Mouse (Mus musculus) embryonic facial prominence, embryonic 15.5 days (tissue): ENCODE results near the gene Dse. TPM values are rescaled to one million over a fixed set of nuclear protein-coding genes. Genes with fewer than 3 reads are reported as not detected.
A peak's percentile ranks its signal among the peaks of the same experiment; 100 is the strongest.

Experiments used
- ATAC-seq: fragments of 200-750 bp; cut with Nextera tagmentation; 2 replicates; pipeline ENCODE4 v1.8.0; 2017; ENCODE audit warnings: low read depth, moderate TSS enrichment; ENCODE audit not compliant: insufficient number of reproducible peaks, low FRiP score, low TSS enrichment
- H3K27ac ChIP-seq: fragments of 300-500 bp; sonication (generic); replicated peaks from 2 replicates; pipeline ENCODE4 v1.5.1; 2015; ENCODE audit warnings: mild to moderate bottlenecking, inconsistent platforms
- H3K27me3 ChIP-seq: fragments of 300-500 bp; sonication (generic); 2 replicates; pipeline ENCODE4 v1.6.1; 2015; ENCODE audit warnings: inconsistent platforms
- H3K36me3 ChIP-seq: fragments of 300-500 bp; sonication (generic); 2 replicates; pipeline ENCODE4 v1.6.1; 2015; ENCODE audit warnings: mild to moderate bottlenecking, inconsistent platforms
- H3K4me1 ChIP-seq: fragments of 300-500 bp; sonication (generic); 2 replicates; pipeline ENCODE4 v1.6.1; 2015; ENCODE audit warnings: inconsistent platforms
- H3K4me2 ChIP-seq: fragments of 300-500 bp; sonication (generic); replicated peaks from 2 replicates; pipeline ENCODE4 v1.6.1; 2015; ENCODE audit warnings: mild to moderate bottlenecking, inconsistent platforms
- H3K4me3 ChIP-seq: fragments of 300-500 bp; sonication (generic); replicated peaks from 2 replicates; pipeline ENCODE4 v1.5.1; 2015; ENCODE audit warnings: mild to moderate bottlenecking, inconsistent platforms
- H3K9ac ChIP-seq: fragments of 300-500 bp; sonication (generic); 2 replicates; pipeline ENCODE4 v1.6.1; 2015; ENCODE audit warnings: inconsistent platforms
- H3K9me3 ChIP-seq: fragments of 300-500 bp; sonication (generic); replicated peaks from 2 replicates; pipeline ENCODE4 v1.6.1; 2016; ENCODE audit warnings: inconsistent platforms
- WGBS: fragments of 180-500 bp; shearing (Covaris S2); methylation state at CpG from one replicate; pipeline ENCODE4 v1.1.7; 2015; 5-methylcytosine and 5-hydroxymethylcytosine counted together
- polyA plus RNA-seq: library from polyadenylated mRNA; unstranded; fragments of >200 nt; fragmentation: Nextera tagmentation; extraction: Ambion mirVana; gene quantifications from 2 replicates; pipeline ENCODE4 v1.2.1, GENCODE M21; 2015

The Dse gene
- polyA plus RNA-seq, 1 experiment from 2014 or later: 35.0 TPM

- H3K36me3 ChIP-seq: no peaks in the 10 kb centered on the region
- H3K4me3 ChIP-seq: no peak overlapping the region
- no peaks in the 10 kb centered on the region for H3K27me3 ChIP-seq
- H3K27ac ChIP-seq: no peak overlapping the region
- H3K4me2 ChIP-seq: no peak overlapping the region
- ATAC-seq: no peak
- H3K4me1 ChIP-seq: 0 out of 2 replicates have a peak, but pooled peaks cover under 1% of the 10 kb centered on the region
- no peak overlapping the region for H3K9ac ChIP-seq
- no peaks in the 10 kb centered on the region for H3K9me3 ChIP-seq
- WGBS: 37% methylated on average over 5 of the region's 5 CpGs
Observed at GRCm38 (mm10) chr10:34230121-34230675, 22.7 kb upstream of the Dse start.

GRCm38 (mm10) chr10:34229491-34229890 is 22.0 kb upstream of the Dse start:
- no peak overlapping the region for H3K27ac ChIP-seq
- no peaks in the 10 kb centered on the region for H3K27me3 ChIP-seq
- no peak overlapping the region for H3K9ac ChIP-seq
- no peaks in the 10 kb centered on the region for H3K4me1 ChIP-seq
- no peaks in the 10 kb centered on the region for H3K36me3 ChIP-seq
- H3K4me2 ChIP-seq: no peak overlapping the region
- no peaks in the 10 kb centered on the region for H3K9me3 ChIP-seq
- WGBS: 63% methylated on average over 4 of the region's 4 CpGs
- ATAC-seq: no peak
- no peak overlapping the region for H3K4me3 ChIP-seq

- ATAC-seq: no peak
- H3K27ac ChIP-seq: no peak overlapping the region
- no peak overlapping the region for H3K4me3 ChIP-seq
- no peaks in the 10 kb centered on the region for H3K4me1 ChIP-seq
- H3K27me3 ChIP-seq: no peaks in the 10 kb centered on the region
- H3K9ac ChIP-seq: no peak overlapping the region
- WGBS: 66% methylated on average over 3 of the region's 3 CpGs
- no peaks in the 10 kb centered on the region for H3K36me3 ChIP-seq
- no peak overlapping the region for H3K4me2 ChIP-seq
- H3K9me3 ChIP-seq: no peaks in the 10 kb centered on the region
Observed at GRCm38 (mm10) chr10:34223660-34224059, 16.1 kb upstream of the Dse start.

GRCm38 (mm10) chr10:34221909-34222620 is 14.6 kb upstream of the Dse start:
- no peaks in the 10 kb centered on the region for H3K9me3 ChIP-seq
- no peak overlapping the region for H3K4me2 ChIP-seq
- no peak overlapping the region for H3K27ac ChIP-seq
- no peaks in the 10 kb centered on the region for H3K36me3 ChIP-seq
- 62% methylated on average over 3 of the region's 3 CpGs for WGBS
- H3K4me3 ChIP-seq: no peak overlapping the region
- no peaks in the 10 kb centered on the region for H3K27me3 ChIP-seq
- no peak for ATAC-seq
- H3K4me1 ChIP-seq: no peaks in the 10 kb centered on the region
- H3K9ac ChIP-seq: no peak overlapping the region

- no peak overlapping the region for H3K4me2 ChIP-seq
- no peak for ATAC-seq
- H3K9ac ChIP-seq: no peak overlapping the region
- H3K36me3 ChIP-seq: no peaks in the 10 kb centered on the region
- no peaks in the 10 kb centered on the region for H3K27me3 ChIP-seq
- no peak overlapping the region for H3K4me3 ChIP-seq
- H3K9me3 ChIP-seq: no peaks in the 10 kb centered on the region
- H3K4me1 ChIP-seq: no peaks in the 10 kb centered on the region
- WGBS: 81% methylated on average over 3 of the region's 3 CpGs
- no peak overlapping the region for H3K27ac ChIP-seq
Observed at GRCm38 (mm10) chr10:34218191-34218590, 10.7 kb upstream of the Dse start.

GRCm38 (mm10) chr10:34215667-34216066 is 8.2 kb upstream of the Dse start:
- ATAC-seq: no peak
- Histone ChIP-seq H3K27me3 (no peaks in the 10 kb centered on the region), H3K9me3 (no peaks in the 10 kb centered on the region), H3K4me1 (no peaks in the 10 kb centered on the region), H3K4me2 (no peak overlapping the region), H3K36me3 (no peaks in the 10 kb centered on the region), H3K4me3 (no peak overlapping the region), H3K27ac (no peak overlapping the region), H3K9ac (no peak overlapping the region)
- 74% methylated on average over 1 of the region's 1 CpGs for WGBS

- no peak overlapping the region for H3K27ac ChIP-seq
- no peaks in the 10 kb centered on the region for H3K4me1 ChIP-seq
- no peaks in the 10 kb centered on the region for H3K36me3 ChIP-seq
- no peaks in the 10 kb centered on the region for H3K9me3 ChIP-seq
- ATAC-seq: no peak
- H3K4me3 ChIP-seq: no peak overlapping the region
- no peak overlapping the region for H3K4me2 ChIP-seq
- no peaks in the 10 kb centered on the region for H3K27me3 ChIP-seq
- no peak overlapping the region for H3K9ac ChIP-seq
Observed at GRCm38 (mm10) chr10:34209951-34210350, 2.4 kb upstream of the Dse start.

GRCm38 (mm10) chr10:34208031-34208430 is 516 bp upstream of the Dse start:
- Histone ChIP-seq H3K4me3 (peak overlapping the region; percentile 85), H3K4me2 (peak overlapping the region; percentile 63), H3K4me1 (no peaks in the 10 kb centered on the region), H3K36me3 (no peaks in the 10 kb centered on the region), H3K9ac (no peak overlapping the region), H3K27ac (peak overlapping the region; percentile 98), H3K27me3 (no peaks in the 10 kb centered on the region), H3K9me3 (no peaks in the 10 kb centered on the region)
- ATAC-seq: no peak
- WGBS: 5% methylated on average over 13 of the region's 13 CpGs

GRCm38 (mm10) chr10:34206783-34207502 is 572 bp downstream of the Dse start:
- Histone ChIP-seq H3K4me1 (no peaks in the 10 kb centered on the region), H3K9ac (peak overlapping the region; percentile 80)
- under 1% methylated on average over 62 of the region's 65 CpGs for WGBS

GRCm38 (mm10) chr10:34206436-34206782 is 1.1 kb downstream of the Dse start:
- no peaks in the 10 kb centered on the region for H3K36me3 ChIP-seq
- peak overlapping the region; percentile 80 for H3K9ac ChIP-seq
- no peaks in the 10 kb centered on the region for H3K27me3 ChIP-seq
- peak overlapping the region; percentile 85 for H3K4me3 ChIP-seq
- peak; percentile 52 for ATAC-seq
- WGBS: under 1% methylated on average over 15 of the region's 15 CpGs
- peak overlapping the region; percentile 63 for H3K4me2 ChIP-seq
- no peaks in the 10 kb centered on the region for H3K4me1 ChIP-seq
- H3K27ac ChIP-seq: peak overlapping the region; percentile 98
- H3K9me3 ChIP-seq: no peaks in the 10 kb centered on the region

More at GRCm38 (mm10) chr10:34206783-34207502, 572 bp downstream of the Dse start:
- Histone ChIP-seq H3K9me3 (no peaks in the 10 kb centered on the region), H3K4me3 (peak overlapping the region; percentile 85), H3K4me2 (peak overlapping the region; percentile 63), H3K27me3 (no peaks in the 10 kb centered on the region), H3K36me3 (no peaks in the 10 kb centered on the region), H3K27ac (peak overlapping the region; percentile 98)
- peak; percentile 95 for ATAC-seq

- Histone ChIP-seq H3K9me3 (no peaks in the 10 kb centered on the region), H3K27me3 (no peaks in the 10 kb centered on the region), H3K4me3 (peak overlapping the region; percentile 3; the same call in 1 of the 2 replicates), H3K27ac (no peak overlapping the region), H3K4me2 (peak overlapping the region; percentile 63), H3K4me1 (no peaks in the 10 kb centered on the region), H3K36me3 (no peaks in the 10 kb centered on the region), H3K9ac (no peak overlapping the region)
- 76% methylated on average over 1 of the region's 1 CpGs for WGBS
- no peak for ATAC-seq
Observed at GRCm38 (mm10) chr10:34205825-34206224, 1.7 kb downstream of the Dse start.
